Mouse (Mus musculus) neutrophil, adult 59 days (primary cell): ENCODE measurements around the gene Olfr1162. TPM values are rescaled to one million over a fixed set of nuclear protein-coding genes. Genes with fewer than 3 reads are reported as not detected.

Experiments
- total RNA-seq, 2 experiments: library from RNA; stranded (reverse); gene quantifications; 1 replicate in 1 of 2; 2 replicates in 1 of 2; pipeline ENCODE4 v1.2.4; 2023

The Olfr1162 gene
- total RNA-seq = not detected

DNA sequence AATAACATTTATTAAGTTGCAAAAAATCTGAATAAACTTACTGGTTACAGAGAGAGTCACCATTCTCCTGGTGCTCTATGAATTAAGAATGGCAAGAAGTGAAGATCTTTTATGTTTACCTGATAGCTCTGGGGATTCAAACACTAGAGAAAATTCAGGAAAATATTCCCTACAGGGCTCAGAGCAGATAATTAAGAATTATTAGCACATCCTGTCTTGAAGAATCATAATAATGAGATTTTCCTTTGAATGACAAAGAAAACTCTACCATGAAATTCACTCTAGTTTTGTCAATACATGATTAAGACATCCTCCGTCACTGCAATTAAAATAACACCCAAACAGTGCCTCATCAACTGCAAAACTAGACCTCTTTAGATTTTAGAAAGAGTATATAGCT lies at the start of gene Olfr1162:
TSS of gene Olfr1162 (minus strand) at position 101 of the 400 bp plus-strand sequence.

DNA sequence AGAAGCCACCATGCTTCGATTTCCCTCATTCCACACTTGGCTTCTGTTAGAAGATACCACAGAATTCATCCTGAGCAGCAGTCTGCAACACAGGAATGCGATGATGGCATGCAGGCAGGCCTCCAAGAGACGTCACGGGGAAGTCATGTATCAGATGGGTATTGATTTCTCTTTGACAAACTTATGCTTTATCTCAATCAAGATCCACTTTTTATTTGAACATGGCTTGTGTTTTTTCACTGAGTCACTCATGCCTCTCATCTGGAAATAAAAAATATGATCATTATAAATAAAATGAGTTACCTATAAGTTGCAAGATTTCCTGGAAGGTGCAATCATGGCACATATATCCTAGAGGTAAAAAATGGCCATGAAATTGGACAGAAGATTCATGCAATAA lies 42.9 kb upstream of the Olfr1162 start, which contains the start of gene Olfr1164:
TSS of gene Olfr1164 (minus strand) at position 101 of the 400 bp plus-strand sequence.

DNA sequence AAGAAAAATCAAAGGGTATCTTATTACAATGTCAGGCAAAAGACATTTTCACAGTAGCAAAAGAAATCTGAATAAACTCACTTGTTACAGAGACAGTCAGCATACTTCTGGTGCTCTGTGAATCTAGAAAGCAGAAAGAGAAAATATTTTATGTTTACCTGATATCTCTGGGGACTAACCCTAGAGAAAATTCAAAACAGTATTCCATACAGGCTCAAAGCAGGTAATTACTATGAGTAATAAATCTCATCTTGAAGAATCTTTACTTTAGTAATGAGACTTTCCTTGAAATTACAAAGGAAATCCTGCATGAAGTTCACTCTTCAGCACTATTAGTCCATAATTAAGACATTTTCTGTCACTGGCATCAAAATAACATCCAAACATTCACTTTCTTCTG lies 20.8 kb upstream of the Olfr1162 start, which contains the start of gene Olfr1163:
TSS of gene Olfr1163 (minus strand) at position 101 of the 400 bp plus-strand sequence.

DNA sequence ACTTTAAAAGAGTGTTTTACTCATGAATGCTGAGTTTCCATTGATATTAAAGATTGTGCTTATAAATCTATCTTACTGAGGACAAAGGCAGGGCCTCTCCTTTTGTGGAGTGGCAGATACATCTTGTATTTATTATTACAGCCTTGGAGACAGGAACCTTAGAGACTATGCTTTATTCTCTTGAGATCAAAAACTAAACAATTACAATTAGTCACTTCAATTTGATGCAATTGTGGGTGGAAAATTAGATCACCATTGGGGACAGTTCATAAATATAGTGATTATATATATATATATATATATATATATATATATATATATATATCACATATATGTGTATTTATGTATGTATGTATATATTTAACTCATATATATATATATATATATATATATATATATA lies 13.3 kb downstream of the Olfr1162 start, which contains the start of gene Olfr73:
TSS of gene Olfr73 (minus strand) at position 101 of the 400 bp plus-strand sequence.

DNA sequence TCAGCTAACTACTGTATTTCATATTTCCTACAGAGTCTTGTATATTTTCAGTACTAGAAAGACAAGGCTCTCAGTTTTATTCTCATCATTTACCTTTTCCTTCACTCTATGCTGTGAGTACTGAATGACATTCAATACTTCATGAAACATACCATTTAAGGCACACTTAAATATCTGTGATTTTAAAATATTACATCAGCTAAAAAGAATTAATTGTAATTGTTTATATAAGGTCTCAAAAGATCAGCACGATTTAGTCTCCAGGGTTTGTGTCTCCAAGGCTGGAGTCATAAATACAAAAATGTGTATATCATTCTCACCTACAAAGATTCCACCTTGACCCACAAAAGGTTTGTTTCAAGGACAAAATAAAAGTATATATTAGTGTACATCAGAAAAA lies 28.5 kb downstream of the Olfr1162 start, which contains the start of gene Olfr1161:
TSS of gene Olfr1161 (plus strand) at position 301 of the 400 bp plus-strand sequence.

DNA sequence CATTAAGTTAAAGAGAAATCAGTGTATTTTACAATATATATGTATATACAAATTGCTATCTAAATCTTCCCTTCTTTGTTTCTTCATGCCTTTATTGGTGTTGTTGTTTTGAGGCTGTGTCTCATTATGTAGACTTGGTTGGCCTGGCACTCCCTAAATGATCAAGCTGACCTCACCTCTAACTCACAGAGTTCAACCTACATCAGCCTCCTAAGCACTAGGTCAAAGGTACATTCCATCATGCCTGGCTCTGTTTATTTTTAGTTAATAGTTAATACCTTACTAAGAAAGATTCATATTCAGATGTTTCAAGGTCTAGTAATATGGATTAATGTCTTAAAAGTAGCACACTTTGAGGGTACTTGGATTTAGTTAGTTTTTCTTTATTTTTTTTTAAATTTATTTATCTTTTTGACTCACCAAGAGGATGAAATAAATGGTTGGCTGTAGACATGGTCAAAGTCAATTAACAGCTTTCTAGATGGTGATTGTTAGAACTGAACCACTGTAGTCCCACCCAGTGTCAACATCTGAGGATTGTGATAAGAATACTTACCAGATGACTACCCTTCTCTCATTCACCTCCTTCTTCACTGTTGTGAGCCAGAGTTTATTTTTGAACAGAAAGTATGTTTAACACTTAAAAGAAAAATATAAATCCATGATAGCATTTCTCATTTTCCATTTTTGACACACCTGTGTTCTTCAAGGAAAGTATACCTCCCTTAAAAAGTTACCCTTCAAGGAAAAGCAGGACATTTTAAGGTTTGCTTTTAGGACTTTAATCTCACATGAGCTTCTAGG lies 43.2 kb downstream of the Olfr1162 start, which contains the start of gene Olfr1160:
TSS of gene Olfr1160 (minus strand) at position 754 of the 804 bp plus-strand sequence.

Other genes starting within 250 kb of the Olfr1162 start
- gene Olfr1145, start 241.3 kb downstream of the Olfr1162 start, total RNA-seq = not detected
- not detected for gene Olfr1148, start 220.6 kb downstream of the Olfr1162 start, total RNA-seq
- gene Olfr1150-ps1, start 207.1 kb downstream of the Olfr1162 start, total RNA-seq = not detected
- not detected for gene Olfr1151, start 195.3 kb downstream of the Olfr1162 start, total RNA-seq
- not detected for gene Olfr1152, start 184.6 kb downstream of the Olfr1162 start, total RNA-seq
- gene Olfr1153, start 156.2 kb downstream of the Olfr1162 start, total RNA-seq = not detected
- not detected for gene Olfr1154, start 146.0 kb downstream of the Olfr1162 start, total RNA-seq
- gene Olfr1155, start 106.0 kb downstream of the Olfr1162 start, total RNA-seq = not detected
- gene Olfr1156, start 98.0 kb downstream of the Olfr1162 start, total RNA-seq = not detected
- gene Olfr1157, start 82.8 kb downstream of the Olfr1162 start, total RNA-seq = not detected
- not detected for gene Olfr74, start 76.5 kb downstream of the Olfr1162 start, total RNA-seq
- not detected for gene Olfr1158, start 61.0 kb downstream of the Olfr1162 start, total RNA-seq
- not detected for gene Olfr1160, start 42.9 kb downstream of the Olfr1162 start, total RNA-seq
- gene Olfr1161, start 28.4 kb downstream of the Olfr1162 start, total RNA-seq = not detected
- not detected for gene Olfr73, start 13.4 kb downstream of the Olfr1162 start, total RNA-seq
- not detected for gene Olfr1163, start 20.7 kb upstream of the Olfr1162 start, total RNA-seq
- not detected for gene Olfr1164, start 42.8 kb upstream of the Olfr1162 start, total RNA-seq
- not detected for gene Olfr1166, start 77.1 kb upstream of the Olfr1162 start, total RNA-seq
- gene Olfr1167, start 104.1 kb upstream of the Olfr1162 start, total RNA-seq = not detected
- gene Olfr1168, start 130.8 kb upstream of the Olfr1162 start, total RNA-seq = not detected
- gene Olfr1170, start 177.2 kb upstream of the Olfr1162 start, total RNA-seq = not detected
- not detected for gene Olfr1173, start 228.7 kb upstream of the Olfr1162 start, total RNA-seq